10 mouse cellular contexts compared by ENCODE assay signal in genomic region chr17:15429937-15430336, GRCm38 (mm10). TPM values are rescaled to one million over a fixed set of nuclear protein-coding genes. Genes with fewer than 3 reads are reported as not detected.
A peak's percentile ranks its signal among the peaks of the same experiment; 100 is the strongest.
DNase-seq lines count a peak whose midpoint lies in the region; ATAC-seq lines count a peak whose summit lies in the region.
"Had no signal": no experiment of that assay in that cellular context is flagged by ENCODE, and none has a peak within 500 bp of the region (broad histone marks: within the 10 kb centered on the region; RNA-seq: fewer than 3 reads in every experiment).

No protein-coding gene starts in this region.

- H3K27me3 ChIP-seq in kidney, embryonic 14.5 days (ENCODE audit: control insufficient read depth, insufficient read depth, low read length), result no peaks in the 10 kb centered on the region
- no peaks in the 10 kb centered on the region for H3K27me3 ChIP-seq in forebrain, embryonic 15.5 days
- H3K27me3 ChIP-seq: embryonic facial prominence, embryonic 15.5 days had no signal

- no peak overlapping the region for H3K4me2 ChIP-seq in kidney, embryonic 14.5 days (replicated peaks; ENCODE audit: low read depth, low read length)
- H3K4me2 ChIP-seq in forebrain, embryonic 15.5 days (replicated peaks), result no peak overlapping the region
- H3K4me2 ChIP-seq: embryonic facial prominence, embryonic 15.5 days had no signal

- peak; percentile 11 to 13 for DNase-seq in cerebellum, postnatal 36 days
- DNase-seq in cerebellum, postnatal 4 days (ENCODE audit: low spot score in 2 of 2), result no peak
- DNase-seq in kidney, adult 11 months, result peak; percentile 49
- peak; percentile 43 for DNase-seq in adrenal gland, postnatal 10 days
- DNase-seq in kidney, postnatal 4 days, result peak; percentile 29 to 63
- DNase-seq in ovary, postnatal 10 days (ENCODE audit: low spot score), result no peak

- WGBS in kidney, embryonic 14.5 days, result 35% methylated on average over 1 of the region's 1 CpGs
- WGBS in forebrain, embryonic 15.5 days, result 41% methylated on average over 1 of the region's 1 CpGs

- ATAC-seq in kidney, embryonic 14.5 days (ENCODE audit: low FRiP score, low TSS enrichment), result no peak
- ATAC-seq in forebrain, embryonic 15.5 days (replicated peaks), result no peak
- ATAC-seq: CD4-positive, CD25-positive, alpha-beta regulatory T cell, adult 4 months had no signal

- no peaks in the 10 kb centered on the region for H3K4me1 ChIP-seq in kidney, embryonic 14.5 days (ENCODE audit: control insufficient read depth, insufficient read depth, low read length)
- no peaks in the 10 kb centered on the region for H3K4me1 ChIP-seq in forebrain, embryonic 15.5 days
- H3K4me1 ChIP-seq: embryonic facial prominence, embryonic 15.5 days had no signal

- H3K27ac ChIP-seq in kidney, embryonic 14.5 days (ENCODE audit: low read depth, low read length), result no peak overlapping the region
- no peak overlapping the region for H3K27ac ChIP-seq in forebrain, embryonic 15.5 days (replicated peaks)

- no peaks in the 10 kb centered on the region for H3K9me3 ChIP-seq in kidney, embryonic 14.5 days (ENCODE audit: control insufficient read depth, low read length)
- no peaks in the 10 kb centered on the region for H3K9me3 ChIP-seq in forebrain, embryonic 15.5 days
- H3K9me3 ChIP-seq: embryonic facial prominence, embryonic 15.5 days had no signal

- H3K9ac ChIP-seq in kidney, embryonic 14.5 days (ENCODE audit: low read depth, low read length), result no peak overlapping the region
- H3K9ac ChIP-seq in forebrain, embryonic 15.5 days (replicated peaks), result no peak overlapping the region
- H3K9ac ChIP-seq: embryonic facial prominence, embryonic 15.5 days had no signal

- H3K36me3 ChIP-seq in kidney, embryonic 14.5 days (ENCODE audit: control insufficient read depth, insufficient read depth, low read length), result peaks cover 65% of the 10 kb centered on the region
- peaks cover 69% of the 10 kb centered on the region for H3K36me3 ChIP-seq in forebrain, embryonic 15.5 days

- no peak overlapping the region for H3K4me3 ChIP-seq in kidney, embryonic 14.5 days (ENCODE audit: low read length)
- no peak overlapping the region for H3K4me3 ChIP-seq in forebrain, embryonic 15.5 days
- H3K4me3 ChIP-seq: embryonic facial prominence, embryonic 15.5 days had no signal

RNA-seq across cellular contexts. Expression of gene Fam120b, which starts 33.9 kb away (rescaled TPM):
- 18.8 and 29.4 TPM in 2 replicates for polyA plus RNA-seq in kidney, embryonic 14.5 days (2014; fragmentation: Nextera tagmentation; extraction: Ambion mirVana)
- total RNA-seq in adrenal gland, postnatal 10 days (2021), result 10 to 100 TPM; 16.1 to 19.0 TPM
- polyA plus RNA-seq in forebrain, embryonic 15.5 days (2015; fragmentation: Nextera tagmentation; extraction: Ambion mirVana), result 47.8 and 48.6 TPM in 2 replicates

RNA-seq across cellular contexts. Expression of gene Dll1, which starts 53.3 kb away (rescaled TPM):
- 16.4 and 24.6 TPM in 2 replicates for polyA plus RNA-seq in kidney, embryonic 14.5 days (2014; fragmentation: Nextera tagmentation; extraction: Ambion mirVana)
- total RNA-seq in adrenal gland, postnatal 10 days (2021), result 10 to 100 TPM in 1 of 2 experiments, 1 to 10 TPM in 1; 7.1 to 10.5 TPM
- 34.6 and 35.9 TPM in 2 replicates for polyA plus RNA-seq in forebrain, embryonic 15.5 days (2015; fragmentation: Nextera tagmentation; extraction: Ambion mirVana)

Comparison
In these comparisons a context has a peak if more than half of its experiments do, and no peak if none do; other contexts are left out.
1. DNase-seq: peak in cerebellum, postnatal 36 days (2 of 2), kidney, adult 11 months (single experiment), adrenal gland, postnatal 10 days (single experiment) and kidney, postnatal 4 days (2 of 2); none in cerebellum, postnatal 4 days (0 of 2) and ovary, postnatal 10 days (single experiment).